Comparison of ENCODE assay signal across 10 mouse cellular contexts in genomic region chr2:118203739-118204461, GRCm38 (mm10). TPM values are rescaled to one million over a fixed set of nuclear protein-coding genes. Genes with fewer than 3 reads are reported as not detected.
DNase-seq lines count a peak whose midpoint lies in the region; ATAC-seq and TF ChIP-seq lines count a peak whose summit lies in the region.
"Had no signal": no experiment of that assay in that cellular context is flagged by ENCODE, and none has a peak within 500 bp of the region (broad histone marks: within the 10 kb centered on the region; RNA-seq: fewer than 3 reads in every experiment).

No protein-coding gene starts in this region.

- 20% methylated on average over 16 of the region's 16 CpGs for WGBS in heart, postnatal 0 days
- WGBS in midbrain, embryonic 12.5 days, result 7% methylated on average over 16 of the region's 16 CpGs

- no peaks in the 10 kb centered on the region for H3K4me1 ChIP-seq in heart, postnatal 0 days (ENCODE audit: control insufficient read depth, insufficient read depth)
- H3K4me1 ChIP-seq in midbrain, embryonic 12.5 days, result peaks cover 45% of the 10 kb centered on the region

- no peaks in the 10 kb centered on the region for H3K9me3 ChIP-seq in heart, postnatal 0 days (replicated peaks; ENCODE audit: control insufficient read depth, low read length)
- H3K9me3 ChIP-seq in midbrain, embryonic 12.5 days, result no peaks in the 10 kb centered on the region

- ATAC-seq in heart, postnatal 0 days (ENCODE audit: insufficient read depth, low read depth), result 0 out of 2 replicates have a peak, but pooled peaks have one; percentile 35
- peak; percentile 82 for ATAC-seq in midbrain, embryonic 12.5 days (ENCODE audit: low FRiP score, low read depth)

- no peak for TF ChIP-seq CTCF in heart, postnatal 0 days (IDR thresholded peaks at IDR 0.05; ENCODE audit: low read depth)
- no peak for TF ChIP-seq CTCF in layer of hippocampus, adult 2 months (conservative IDR thresholded peaks at IDR 0.05)
- no peak for TF ChIP-seq CTCF in gastrocnemius, adult 2 months (IDR thresholded peaks at IDR 0.05)

- peaks cover 66% of the 10 kb centered on the region for H3K27me3 ChIP-seq in heart, postnatal 0 days (ENCODE audit: control insufficient read depth, insufficient read depth, low read length)
- H3K27me3 ChIP-seq in midbrain, embryonic 12.5 days, result peaks cover 25% of the 10 kb centered on the region

- peak overlapping the region; percentile 28 for H3K4me2 ChIP-seq in heart, postnatal 0 days (ENCODE audit: low read depth, low read length)
- H3K4me2 ChIP-seq in midbrain, embryonic 12.5 days (replicated peaks), result peak overlapping the region; percentile 44

- no peaks in the 10 kb centered on the region for H3K36me3 ChIP-seq in heart, postnatal 0 days (replicated peaks; ENCODE audit: control insufficient read depth, insufficient read depth, low read length)
- no peaks in the 10 kb centered on the region for H3K36me3 ChIP-seq in midbrain, embryonic 12.5 days

- intact Hi-C loops in gastrocnemius, adult 2 months (cut with DNase I), result no loop called here

- DNase-seq in brain, adult 2 months (ENCODE audit: low read depth, low spot score), result peak; percentile 69
- DNase-seq in embryo, embryonic 10 days (ENCODE audit: low spot score), result peak; percentile 60
- DNase-seq in heart, postnatal 0 days (ENCODE audit: low spot score), result peak; percentile 8
- DNase-seq in layer of hippocampus, adult 2 months (ENCODE audit: low spot score in 2 of 2), result peak; percentile 38 to 74
- DNase-seq in ovary, adult 18-20 months (ENCODE audit: low spot score), result no peak
- no peak for DNase-seq in adipocyte (ENCODE audit: low spot score)
- DNase-seq in gastrocnemius, adult 2 months, result no peak

- no peak overlapping the region for H3K9ac ChIP-seq in heart, postnatal 0 days (replicated peaks; ENCODE audit: low read depth, low read length)
- no peak overlapping the region for H3K9ac ChIP-seq in midbrain, embryonic 12.5 days (replicated peaks)

- no peak for TF ChIP-seq EP300 in heart, postnatal 0 days (IDR thresholded peaks at IDR 0.05; ENCODE audit: low read depth)

- no peak overlapping the region for H3K4me3 ChIP-seq in heart, postnatal 0 days (ENCODE audit: low read depth, low read length)
- 0 out of 2 replicates have a peak overlapping the region, but pooled peaks have one; percentile 9 for H3K4me3 ChIP-seq in layer of hippocampus, adult 2 months
- H3K4me3 ChIP-seq in midbrain, embryonic 12.5 days, result 0 out of 2 replicates have a peak overlapping the region, but pooled peaks have one; percentile 10
- no peak overlapping the region for H3K4me3 ChIP-seq in gastrocnemius, adult 2 months

- no peak overlapping the region for H3K27ac ChIP-seq in heart, postnatal 0 days (ENCODE audit: low read depth)
- H3K27ac ChIP-seq in layer of hippocampus, adult 2 months, result peak overlapping the region; percentile 78
- H3K27ac ChIP-seq in midbrain, embryonic 12.5 days (replicated peaks), result peak overlapping the region; percentile 86
- no peak overlapping the region for H3K27ac ChIP-seq in gastrocnemius, adult 2 months

RNA-seq across cellular contexts. Expression of gene Fsip1, which starts 52.9 kb away (rescaled TPM):
- total RNA-seq in heart, postnatal 0 days (2014; rRNA removed; ENCODE audit: low replicate concordance), result not detected in 2 replicates
- polyA plus RNA-seq in heart, postnatal 0 days (2015; fragmentation: Nextera tagmentation; extraction: Ambion mirVana), result 0.05 and 0.11 TPM in 2 replicates
- total RNA-seq in layer of hippocampus, adult 2 months (2021), result 1 to 10 TPM in 1 of 2 experiments, under 1 TPM in 1; 0.98 to 1.0 TPM
- polyA plus RNA-seq in midbrain, embryonic 12.5 days (2016; fragmentation: Nextera tagmentation; extraction: Ambion mirVana), result 1.6 and 2.2 TPM in 2 replicates
- not detected for total RNA-seq in gastrocnemius, adult 2 months (2021)
- total RNA-seq: heart, postnatal 10 days; MEL had no signal

Comparison
In these comparisons a context has a peak if more than half of its experiments do, and no peak if none do; other contexts are left out.
1. DNase-seq: peak in brain, adult 2 months (single experiment), embryo, embryonic 10 days (single experiment), heart, postnatal 0 days (single experiment) and layer of hippocampus, adult 2 months (2 of 2); none in ovary, adult 18-20 months (single experiment), adipocyte (single experiment) and gastrocnemius, adult 2 months (single experiment).
2. H3K27ac ChIP-seq: peak in layer of hippocampus, adult 2 months (single experiment) and midbrain, embryonic 12.5 days (single experiment); none in heart, postnatal 0 days (single experiment) and gastrocnemius, adult 2 months (single experiment).
3. H3K4me3 ChIP-seq: peak in layer of hippocampus, adult 2 months (single experiment) and midbrain, embryonic 12.5 days (single experiment); none in heart, postnatal 0 days (single experiment) and gastrocnemius, adult 2 months (single experiment).